ENCODE assay signal across 8 mouse cellular contexts in the genomic region with DNA sequence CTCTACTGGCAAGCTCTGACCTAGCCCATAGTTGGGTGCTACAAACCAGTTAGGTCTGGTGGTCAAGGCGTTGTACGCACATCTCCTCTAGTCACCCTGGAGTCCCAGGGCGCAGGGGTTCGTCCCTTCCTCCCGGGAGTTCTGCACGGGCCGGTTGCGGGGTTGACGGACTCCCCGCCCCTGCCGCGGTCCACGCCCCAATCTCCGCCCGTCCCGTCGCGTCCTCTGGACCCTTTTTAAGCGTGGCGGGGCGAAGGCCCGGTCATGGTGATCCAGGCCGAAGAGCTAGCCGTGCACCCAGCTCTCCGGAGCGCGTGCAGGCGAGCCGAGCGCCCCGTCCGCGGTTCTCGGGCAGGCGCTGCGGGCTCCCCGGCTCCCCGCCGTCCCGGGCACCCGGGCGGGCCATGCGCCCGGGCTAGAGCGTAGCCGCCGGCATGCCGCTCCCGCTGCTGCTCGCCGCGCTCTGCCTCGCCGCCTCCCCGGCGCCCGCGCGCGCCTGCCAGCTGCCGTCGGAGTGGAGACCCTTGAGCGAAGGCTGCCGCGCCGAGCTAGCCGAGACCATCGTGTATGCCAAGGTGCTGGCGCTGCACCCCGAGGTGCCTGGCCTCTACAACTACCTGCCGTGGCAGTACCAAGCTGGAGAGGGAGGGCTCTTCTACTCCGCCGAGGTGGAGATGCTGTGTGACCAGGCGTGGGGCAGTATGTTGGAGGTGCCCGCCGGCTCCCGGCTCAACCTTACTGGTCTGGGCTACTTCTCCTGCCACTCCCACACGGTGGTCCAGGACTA. TPM values are rescaled to one million over a fixed set of nuclear protein-coding genes. Genes with fewer than 3 reads are reported as not detected.
A peak's percentile ranks its signal among the peaks of the same experiment; 100 is the strongest.
DNase-seq lines count a peak whose midpoint lies in the region; ATAC-seq and TF ChIP-seq lines count a peak whose summit lies in the region.

A gene (plus strand): TSS at position 277 of the 787 bp plus-strand sequence.

- no peak within 1 kb of the TSS for H3K27ac ChIP-seq in forebrain, embryonic 13.5 days
- no peak within 1 kb of the TSS for H3K27ac ChIP-seq in hindbrain, embryonic 11.5 days (ENCODE audit: low read depth, low read length)
- H3K27ac ChIP-seq in midbrain, embryonic 12.5 days (replicated peaks) = no peak within 1 kb of the TSS

- WGBS in forebrain, embryonic 13.5 days = under 1% methylated on average over 68 of the region's 78 CpGs
- WGBS in hindbrain, embryonic 11.5 days = 2% methylated on average over 59 of the region's 78 CpGs
- WGBS in midbrain, embryonic 12.5 days = under 1% methylated on average over 78 of the region's 78 CpGs

- ATAC-seq in Patski = peak; percentile 35
- ATAC-seq in forebrain, embryonic 13.5 days = peak; percentile 78
- peak; percentile 67 for ATAC-seq in hindbrain, embryonic 11.5 days (ENCODE audit: low FRiP score)
- ATAC-seq in midbrain, embryonic 12.5 days (ENCODE audit: low FRiP score, low read depth) = peak; percentile 76

- TF ChIP-seq CTCF in E14TG2a.4 (conservative IDR thresholded peaks at IDR 0.05; ENCODE audit: low read length) (no peak), Patski (IDR thresholded peaks at IDR 0.05) (no peak)

- in situ Hi-C loops in Patski (cut with MboI; ENCODE audit: low pct_unique_long_range_greater_than_20kb) = no loop called here

- DNase-seq in Patski (ENCODE audit: low read depth, low spot score) = no peak
- DNase-seq in hindbrain, embryonic 11.5 days (ENCODE audit: low spot score) = peak; percentile 64
- peak in 1 of 2 experiments; percentile 19 for DNase-seq in left cerebral cortex, postnatal 14 days (ENCODE audit: low spot score in 2 of 2)
- peak; percentile 60 for DNase-seq in urinary bladder, postnatal 14 days (ENCODE audit: low spot score)
- no peak for DNase-seq in thymus, postnatal 25 days

- H3K9me3 ChIP-seq in E14TG2a.4 (ENCODE audit: low read length) = no peaks in the 10 kb centered on the region
- H3K9me3 ChIP-seq in forebrain, embryonic 13.5 days (replicated peaks) = no peaks in the 10 kb centered on the region
- H3K9me3 ChIP-seq in hindbrain, embryonic 11.5 days (ENCODE audit: control insufficient read depth, low read length) = no peaks in the 10 kb centered on the region
- no peaks in the 10 kb centered on the region for H3K9me3 ChIP-seq in midbrain, embryonic 12.5 days

- peaks cover 12% of the 10 kb centered on the region for H3K36me3 ChIP-seq in E14TG2a.4 (ENCODE audit: insufficient read depth, low read length)
- H3K36me3 ChIP-seq in forebrain, embryonic 13.5 days (ENCODE audit: poor library complexity, severe bottlenecking) = no peaks in the 10 kb centered on the region
- H3K36me3 ChIP-seq in hindbrain, embryonic 11.5 days (ENCODE audit: control insufficient read depth, insufficient read depth, low read length) = no peaks in the 10 kb centered on the region
- no peaks in the 10 kb centered on the region for H3K36me3 ChIP-seq in midbrain, embryonic 12.5 days

- CTCF ChIA-PET in Patski (lab: Charles Lee) = no interaction called here

- peaks cover 39% of the 10 kb centered on the region for H3K4me1 ChIP-seq in E14TG2a.4 (replicated peaks; ENCODE audit: low read depth, low read length)
- H3K4me1 ChIP-seq in forebrain, embryonic 13.5 days = peaks cover 11% of the 10 kb centered on the region
- H3K4me1 ChIP-seq in hindbrain, embryonic 11.5 days (replicated peaks; ENCODE audit: control insufficient read depth, insufficient read depth, low read length) = no peaks in the 10 kb centered on the region
- H3K4me1 ChIP-seq in midbrain, embryonic 12.5 days = peaks cover 3% of the 10 kb centered on the region

- H3K4me2 ChIP-seq in forebrain, embryonic 13.5 days = peak within 1 kb of the TSS; percentile 64
- H3K4me2 ChIP-seq in hindbrain, embryonic 11.5 days (replicated peaks; ENCODE audit: low read depth, low read length) = peak within 1 kb of the TSS; percentile 72
- peak within 1 kb of the TSS; percentile 73 for H3K4me2 ChIP-seq in midbrain, embryonic 12.5 days (replicated peaks)

- peak within 1 kb of the TSS; percentile 88 for H3K4me3 ChIP-seq in E14TG2a.4 (replicated peaks; ENCODE audit: low read length)
- peak within 1 kb of the TSS; percentile 44 for H3K4me3 ChIP-seq in forebrain, embryonic 13.5 days
- H3K4me3 ChIP-seq in hindbrain, embryonic 11.5 days (ENCODE audit: low read depth, low read length) = peak within 1 kb of the TSS; percentile 38
- H3K4me3 ChIP-seq in midbrain, embryonic 12.5 days = peak within 1 kb of the TSS; percentile 49

- peaks cover 25% of the 10 kb centered on the region for H3K27me3 ChIP-seq in E14TG2a.4 (ENCODE audit: insufficient read depth, low read length)
- H3K27me3 ChIP-seq in Patski = peaks cover 20% of the 10 kb centered on the region
- H3K27me3 ChIP-seq in forebrain, embryonic 13.5 days = peaks cover 45% of the 10 kb centered on the region
- peaks cover 25% of the 10 kb centered on the region for H3K27me3 ChIP-seq in hindbrain, embryonic 11.5 days (ENCODE audit: control insufficient read depth, insufficient read depth, low read length)
- H3K27me3 ChIP-seq in midbrain, embryonic 12.5 days = peaks cover 52% of the 10 kb centered on the region

- peak within 1 kb of the TSS; percentile 50 for H3K9ac ChIP-seq in forebrain, embryonic 13.5 days
- H3K9ac ChIP-seq in hindbrain, embryonic 11.5 days (ENCODE audit: low read depth, low read length) = peak within 1 kb of the TSS; percentile 44
- H3K9ac ChIP-seq in midbrain, embryonic 12.5 days (replicated peaks) = peak within 1 kb of the TSS; percentile 47; the same call in 1 of the 2 replicates

- intact Hi-C loops in left cerebral cortex, postnatal 14 days (cut with DNase I) = no loop called here

- POLR2A ChIA-PET in Patski (lab: Charles Lee) = no interaction called here

RNA-seq across cellular contexts. Expression of the gene that starts here (rescaled TPM):
- polyA plus RNA-seq in Patski (2021) = 0.24 TPM
- polyA plus RNA-seq in forebrain, embryonic 13.5 days (2015; fragmentation: Nextera tagmentation; extraction: Ambion mirVana) = 2.0 and 2.7 TPM in 2 replicates
- polyA plus RNA-seq in hindbrain, embryonic 11.5 days (2014; fragmentation: Nextera tagmentation; extraction: Ambion mirVana) = 7.1 and 9.9 TPM in 2 replicates
- total RNA-seq in left cerebral cortex, postnatal 14 days (2021) = 10 to 100 TPM; 19.6 to 25.3 TPM
- 3.7 and 7.3 TPM in 2 replicates for polyA plus RNA-seq in midbrain, embryonic 12.5 days (2016; fragmentation: Nextera tagmentation; extraction: Ambion mirVana)

Comparison
In these comparisons a context has a peak if more than half of its experiments do, and no peak if none do; other contexts are left out.
1. Peak in ATAC-seq in Patski; RNA of the gene not detected or under 1 TPM.
2. H3K4me3 ChIP-seq: peak in every context shown above with its lines; median percentile 88 in E14TG2a.4; 49 in midbrain, embryonic 12.5 days; 44 in forebrain, embryonic 13.5 days; 38 in hindbrain, embryonic 11.5 days.
3. DNase-seq: peak in hindbrain, embryonic 11.5 days (single experiment) and urinary bladder, postnatal 14 days (single experiment); none in Patski (single experiment) and thymus, postnatal 25 days (single experiment).
4. Peak in every context shown above with its lines, with median percentiles within 50 percentile points of each other: ATAC-seq, H3K4me2 ChIP-seq and H3K9ac ChIP-seq.